Mouse (Mus musculus) mouse trophoblast stem cell (cell line): ENCODE data around the gene Olfr1161.
"Not testable (repeated sequence)": the region's sequence is repeated elsewhere in the genome, so short reads cannot be mapped to it uniquely, and the experiment has no call there.

ENCODE experiments used
- in situ Hi-C, 2 experiments: fragments of 300-500 bp; cut with MseI, MboI; formaldehyde crosslinking; loops; 2 replicates in 1 of 2; 3 replicates in 1 of 2; pipeline ENCODE4 v1.15.1; 2025

Olfr1161 gene

GRCm38 (mm10) chr2:88022474-88022873, at the start of gene Olfr1161:
TSS of gene Olfr1161 (plus strand) at chr2:88022774.
- in situ Hi-C loops = not testable (repeated sequence)

- in situ Hi-C loops = no loop called here
Measured at GRCm38 (mm10) chr2:87974563-87974962, 48.0 kb upstream of the Olfr1161 start, which contains the start of gene Olfr74. TSS of gene Olfr74 (minus strand) at chr2:87974663.

DNA sequence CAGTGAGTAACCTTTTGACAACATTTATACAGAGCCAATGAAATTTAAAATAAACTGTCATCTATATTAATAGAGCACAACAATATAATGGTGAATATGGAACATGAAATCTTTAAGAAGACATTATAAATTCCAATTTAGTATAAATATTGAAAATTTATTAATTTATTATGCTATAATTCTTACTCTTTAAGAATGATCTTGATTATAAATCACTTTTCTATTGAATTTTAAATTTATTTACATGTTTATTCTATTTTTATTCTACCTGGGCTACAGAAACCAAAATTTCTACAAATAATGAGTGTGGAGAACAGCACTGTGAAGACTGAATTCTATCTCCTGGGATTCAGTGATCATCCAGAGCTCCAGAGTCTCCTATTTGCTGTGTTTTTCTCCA, 32.8 kb upstream of the Olfr1161 start, which contains the start of gene Olfr1158:
TSS of gene Olfr1158 (plus strand) at position 301 of the 400 bp plus-strand sequence.
- in situ Hi-C loops = no loop called here

GRCm38 (mm10) chr2:88007515-88008318, 14.9 kb upstream of the Olfr1161 start, which contains the start of gene Olfr1160:
TSS of gene Olfr1160 (minus strand) at chr2:88008268.
- in situ Hi-C loops = no loop called here

GRCm38 (mm10) chr2:88037599-88037998, 15.0 kb downstream of the Olfr1161 start, which contains the start of gene Olfr73:
TSS of gene Olfr73 (minus strand) at chr2:88037699.
- in situ Hi-C loops = no loop called here

DNA sequence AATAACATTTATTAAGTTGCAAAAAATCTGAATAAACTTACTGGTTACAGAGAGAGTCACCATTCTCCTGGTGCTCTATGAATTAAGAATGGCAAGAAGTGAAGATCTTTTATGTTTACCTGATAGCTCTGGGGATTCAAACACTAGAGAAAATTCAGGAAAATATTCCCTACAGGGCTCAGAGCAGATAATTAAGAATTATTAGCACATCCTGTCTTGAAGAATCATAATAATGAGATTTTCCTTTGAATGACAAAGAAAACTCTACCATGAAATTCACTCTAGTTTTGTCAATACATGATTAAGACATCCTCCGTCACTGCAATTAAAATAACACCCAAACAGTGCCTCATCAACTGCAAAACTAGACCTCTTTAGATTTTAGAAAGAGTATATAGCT, 28.5 kb downstream of the Olfr1161 start, which contains the start of gene Olfr1162:
TSS of gene Olfr1162 (minus strand) at position 101 of the 400 bp plus-strand sequence.
- in situ Hi-C loops = no loop called here

DNA sequence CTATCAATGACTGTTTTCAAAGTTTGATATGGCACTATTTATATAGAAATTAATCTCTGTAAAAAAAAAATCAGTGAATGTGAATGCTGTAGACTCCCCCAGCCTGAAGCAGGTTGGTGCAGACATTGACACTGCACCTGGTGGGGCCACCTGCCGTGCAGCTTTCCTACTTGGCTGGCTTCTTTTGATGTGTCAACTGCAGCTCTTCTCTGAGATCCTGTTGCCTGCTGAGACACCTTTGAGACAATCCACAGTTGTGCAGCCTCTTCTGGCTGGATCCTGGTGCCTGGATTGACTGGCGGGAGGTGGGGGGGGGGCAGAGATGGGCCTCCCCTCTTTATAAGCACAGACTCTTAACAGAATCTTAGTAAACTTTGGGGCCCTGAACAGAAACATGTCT, 41.0 kb downstream of the Olfr1161 start:
- in situ Hi-C loops = no loop called here

DNA sequence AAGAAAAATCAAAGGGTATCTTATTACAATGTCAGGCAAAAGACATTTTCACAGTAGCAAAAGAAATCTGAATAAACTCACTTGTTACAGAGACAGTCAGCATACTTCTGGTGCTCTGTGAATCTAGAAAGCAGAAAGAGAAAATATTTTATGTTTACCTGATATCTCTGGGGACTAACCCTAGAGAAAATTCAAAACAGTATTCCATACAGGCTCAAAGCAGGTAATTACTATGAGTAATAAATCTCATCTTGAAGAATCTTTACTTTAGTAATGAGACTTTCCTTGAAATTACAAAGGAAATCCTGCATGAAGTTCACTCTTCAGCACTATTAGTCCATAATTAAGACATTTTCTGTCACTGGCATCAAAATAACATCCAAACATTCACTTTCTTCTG, 49.2 kb downstream of the Olfr1161 start, which contains the start of gene Olfr1163:
TSS of gene Olfr1163 (minus strand) at position 101 of the 400 bp plus-strand sequence.
- in situ Hi-C loops = no loop called here
